Mouse (Mus musculus): ENCODE results near the gene Capzb.

Gene Capzb

DNA sequence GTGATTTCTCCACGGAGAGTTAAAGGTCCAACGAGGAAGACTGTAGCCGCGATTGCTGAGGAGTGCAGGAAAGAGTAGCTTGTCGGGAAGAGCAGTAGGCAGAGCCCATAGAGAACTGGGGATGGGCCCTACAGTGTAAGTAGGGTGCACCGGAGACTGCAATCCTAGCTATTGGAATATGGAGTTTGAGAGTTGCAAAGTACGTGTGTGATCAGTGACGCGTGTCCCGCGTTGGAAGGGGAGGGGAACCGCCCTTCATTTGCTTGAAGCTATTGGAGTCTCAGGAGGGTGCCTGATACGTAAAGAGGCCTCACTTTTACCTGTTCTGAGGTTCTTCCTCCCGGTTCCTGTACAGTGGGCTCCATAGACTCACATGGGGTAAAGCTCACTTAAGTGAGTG, 119.0 kb downstream of the Capzb start:
- DNase-seq, result no peak

DNA sequence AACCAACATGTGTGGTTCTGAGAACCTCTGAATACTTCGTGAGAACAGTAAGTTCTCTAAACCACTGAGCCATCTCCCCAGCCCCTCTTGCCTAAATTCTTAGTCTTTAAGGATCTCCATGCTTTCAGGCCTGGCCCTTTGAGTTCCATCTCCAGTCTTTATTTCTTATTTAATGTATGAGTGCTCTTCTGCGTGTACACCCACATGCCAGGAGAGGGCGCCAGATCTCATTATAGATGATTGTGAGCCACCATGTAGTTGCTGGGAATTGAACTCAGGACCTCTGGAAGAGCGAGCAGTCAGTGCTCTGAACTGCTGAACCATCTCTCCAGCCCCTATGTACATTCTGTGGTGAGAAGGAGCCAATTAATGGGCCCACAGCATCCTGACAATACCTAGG, 119.9 kb downstream of the Capzb start:
- DNase-seq, result peak; percentile 63

DNA sequence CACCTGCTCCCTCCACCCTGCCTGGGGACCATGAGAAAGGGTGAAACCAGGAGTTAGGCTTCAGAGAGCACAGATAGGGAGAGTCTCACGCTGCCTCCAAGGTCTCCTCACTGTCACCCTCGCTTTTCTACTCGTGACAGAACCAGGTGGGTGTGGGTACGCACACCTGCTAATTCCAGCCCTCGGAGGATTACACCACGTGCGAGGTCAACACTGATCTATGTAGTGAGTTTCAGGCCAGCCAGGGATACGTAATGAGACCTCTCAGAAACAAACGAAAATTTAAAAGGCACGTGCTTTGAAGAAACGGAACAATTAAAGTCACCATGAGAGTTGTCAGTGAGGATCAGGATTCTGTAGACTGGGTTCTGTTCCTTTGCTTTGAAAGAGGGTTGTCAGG, 125.8 kb downstream of the Capzb start:
- DNase-seq, result no peak

DNA sequence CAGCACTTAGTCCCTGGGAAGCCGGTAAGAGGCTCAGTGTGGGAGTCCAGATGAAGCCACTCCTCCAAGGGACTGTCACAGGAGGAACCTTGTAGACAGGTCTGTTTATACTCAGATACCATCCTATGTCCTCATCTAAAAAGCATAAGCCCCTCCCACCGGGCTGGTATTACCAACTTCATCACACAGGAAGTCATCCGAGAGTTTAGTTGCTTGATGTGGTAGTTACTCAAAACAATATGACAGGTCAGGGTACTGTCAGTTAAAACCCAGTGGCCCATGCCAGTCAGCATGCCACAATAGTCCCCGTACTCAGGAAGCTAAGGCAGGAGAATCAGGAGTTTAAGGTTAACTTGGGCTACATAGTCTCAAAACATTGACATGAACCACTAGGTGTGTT, 127.0 kb downstream of the Capzb start:
- DNase-seq, result no peak

DNA sequence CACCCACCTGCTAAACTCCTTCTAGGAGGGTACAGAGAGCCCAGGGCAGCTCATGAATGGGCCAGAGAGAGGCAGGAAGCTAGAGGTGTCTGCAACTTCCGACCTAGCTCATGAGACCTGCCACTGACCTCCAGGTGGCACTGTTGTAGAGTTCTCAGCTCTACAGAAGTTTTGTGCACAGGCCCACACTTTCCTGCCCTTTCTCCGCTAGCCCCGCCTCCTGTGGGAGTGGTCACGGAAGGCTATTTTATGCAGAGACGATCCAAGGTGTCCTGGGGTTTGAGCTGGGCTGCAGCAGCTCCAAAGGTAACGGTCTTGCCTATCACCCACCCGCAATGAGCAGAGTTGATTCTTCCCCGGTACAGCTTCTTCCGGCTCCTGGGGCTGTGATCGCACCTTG, 137.9 kb downstream of the Capzb start:
- peak; percentile 88 for DNase-seq

DNA sequence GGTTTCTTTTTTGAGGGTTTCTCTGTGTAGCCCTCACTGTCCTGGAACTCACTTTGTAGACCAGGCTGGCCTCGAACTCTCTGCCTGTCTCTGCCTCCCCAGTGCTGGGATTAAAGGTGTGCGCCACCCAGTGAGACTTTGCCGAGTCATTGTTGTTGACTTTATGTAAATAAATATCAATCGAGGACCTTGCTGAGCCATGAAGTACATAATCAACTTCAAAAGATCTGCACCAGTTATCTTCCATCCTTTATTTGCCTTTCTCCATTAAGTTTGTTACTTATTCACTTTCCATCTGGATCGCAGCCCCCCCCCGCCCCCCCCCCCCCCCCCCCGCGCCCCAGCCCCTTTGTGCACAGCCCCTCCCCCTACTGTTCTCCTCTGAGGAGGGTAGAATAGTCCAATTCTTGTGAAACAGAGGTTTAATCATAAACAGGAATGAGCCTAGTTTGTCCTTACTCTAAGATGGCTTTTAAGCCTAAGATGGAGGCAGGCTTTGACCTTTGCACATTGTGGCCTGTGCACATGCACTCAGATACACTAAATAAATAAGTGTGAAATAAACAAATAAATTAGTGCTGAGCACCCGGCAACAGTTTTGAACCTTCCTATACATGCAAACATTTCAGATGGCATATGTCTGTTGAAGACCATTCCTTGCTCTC, 142.1 kb downstream of the Capzb start:
- no peak for DNase-seq

DNA sequence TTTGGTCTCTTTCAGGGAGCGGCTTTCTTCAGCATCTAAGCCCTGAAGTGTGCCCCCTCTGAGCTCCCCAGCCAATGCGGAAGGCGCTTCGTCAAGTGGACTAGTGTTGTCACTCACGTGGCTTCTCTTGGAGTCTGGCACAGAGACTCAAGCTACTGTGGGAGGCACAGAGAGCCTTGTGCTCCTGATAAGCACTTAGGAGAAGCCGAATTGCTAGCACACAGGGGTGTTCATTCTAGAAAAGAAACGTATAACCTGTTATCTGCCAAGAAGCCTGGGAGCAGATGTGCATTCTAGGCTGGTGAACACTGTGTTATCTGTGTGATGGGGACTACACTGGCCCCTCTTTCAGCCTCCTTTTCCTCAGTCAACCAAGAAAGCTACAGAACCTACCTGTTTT, 142.8 kb downstream of the Capzb start:
- DNase-seq, result no peak

DNA sequence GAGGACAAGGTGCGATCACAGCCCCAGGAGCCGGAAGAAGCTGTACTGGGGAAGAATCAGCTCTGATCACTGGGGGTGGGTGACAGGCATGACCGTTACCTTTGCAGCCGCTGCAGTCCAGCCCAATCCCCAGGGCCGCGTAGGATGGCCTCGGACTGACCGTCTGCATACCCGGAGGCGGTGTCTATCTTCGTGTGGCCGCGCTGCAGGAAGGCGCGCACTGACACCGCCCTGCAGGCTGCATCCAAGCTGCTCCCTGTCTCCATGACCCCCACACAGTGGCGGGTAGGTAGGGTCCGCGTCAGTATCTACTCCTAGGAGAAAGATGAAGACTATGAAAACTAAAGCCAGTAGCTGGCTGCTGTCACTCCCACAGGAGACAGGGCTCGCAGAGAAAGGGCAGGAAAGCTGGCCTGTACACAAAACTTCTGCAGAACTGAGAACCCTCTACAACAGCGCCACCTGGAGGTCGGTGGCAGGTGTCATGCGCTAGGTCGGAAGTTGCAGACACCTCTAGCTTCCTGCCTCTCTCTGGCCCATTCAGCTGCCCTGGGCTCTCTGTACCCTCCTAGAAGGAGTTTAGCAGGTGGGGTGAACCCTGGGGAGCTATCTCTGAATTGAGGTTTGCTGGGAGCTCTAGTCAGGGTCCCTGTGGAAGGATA, 144.3 kb downstream of the Capzb start:
- DNase-seq, result peak; percentile 82

DNA sequence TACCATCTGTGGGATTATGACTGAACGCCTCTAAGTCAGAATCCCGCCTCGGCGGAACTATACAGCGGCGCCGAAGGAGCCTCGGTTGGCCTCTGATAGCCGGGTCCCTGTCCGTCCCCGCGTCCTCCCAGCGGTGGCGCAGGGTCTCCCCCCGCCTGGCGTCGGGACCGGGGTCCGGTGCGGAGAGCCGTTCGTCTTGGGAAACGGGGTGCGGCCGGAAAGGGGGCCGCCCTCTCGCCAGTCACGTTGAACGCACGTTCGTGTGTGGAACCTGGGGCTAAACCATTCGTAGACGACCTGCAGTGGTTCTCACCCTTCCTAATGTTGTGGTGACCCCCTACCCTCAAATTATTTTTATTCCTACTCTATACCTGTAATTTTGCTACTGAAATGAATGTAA, 145.4 kb downstream of the Capzb start:
- DNase-seq, result no peak

DNA sequence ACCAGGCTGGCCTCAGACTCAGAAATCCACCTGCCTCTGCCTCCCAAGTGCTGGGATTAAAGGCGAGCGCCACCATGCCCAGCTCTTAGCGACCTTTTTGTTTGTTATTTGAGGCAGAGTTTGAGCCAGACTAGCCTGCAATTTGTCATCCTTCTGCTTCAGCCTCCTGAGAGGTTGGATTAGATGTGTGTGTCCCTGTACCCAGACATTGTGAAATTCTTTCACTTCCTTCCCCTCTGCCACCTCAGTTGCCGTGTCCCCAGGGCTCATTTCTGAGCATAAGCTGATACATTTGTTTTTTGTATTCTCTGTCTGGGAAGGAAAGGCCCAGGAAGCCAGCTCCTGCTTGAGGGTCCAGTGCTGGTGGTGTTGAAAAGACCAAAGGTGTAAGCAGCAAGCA, 148.1 kb downstream of the Capzb start:
- no peak for DNase-seq
